Mouse (Mus musculus) brain, embryonic 14.5 days (tissue): ENCODE measurements around the gene Ccdc142.

Experiments
- CTCF ChIP-seq: fragments of 200-500 bp; IDR thresholded peaks from 2 replicates; pipeline ENCODE4 v1.5.1; 2012; ENCODE audit warnings: inconsistent platforms, mild to moderate bottlenecking, moderate library complexity, borderline replicate concordance; ENCODE audit not compliant: insufficient read depth, insufficient read length; ENCODE audit errors: extremely low read depth
- POLR2A ChIP-seq: fragments of 200-500 bp; IDR thresholded peaks from 2 replicates; pipeline ENCODE4 v1.6.1; 2012; ENCODE audit warnings: mild to moderate bottlenecking, inconsistent platforms, borderline replicate concordance; ENCODE audit not compliant: poor library complexity, insufficient read depth, insufficient read length, severe bottlenecking; ENCODE audit errors: extremely low read depth

- TF ChIP-seq CTCF (no peak), POLR2A (no peak)
These were observed 23.9 kb downstream of the Ccdc142 start, which contains the start of gene Ino80b for GRCm38 (mm10) chr6:83125331-83125730.
